Mouse (Mus musculus) megakaryocyte, embryonic 14.5 days (primary cell): ENCODE results near the gene Fam71a.

Experiments used
- FLI1 ChIP-seq: IDR thresholded peaks from 2 replicates; pipeline ENCODE4 v1.6.1; 2012; ENCODE audit warnings: low read length, inconsistent platforms, mixed read lengths
- GATA1 ChIP-seq: IDR thresholded peaks from 3 replicates; pipeline ENCODE4 v1.6.1; 2012; ENCODE audit warnings: mixed read lengths, low read length, inconsistent platforms, borderline replicate concordance

DNA sequence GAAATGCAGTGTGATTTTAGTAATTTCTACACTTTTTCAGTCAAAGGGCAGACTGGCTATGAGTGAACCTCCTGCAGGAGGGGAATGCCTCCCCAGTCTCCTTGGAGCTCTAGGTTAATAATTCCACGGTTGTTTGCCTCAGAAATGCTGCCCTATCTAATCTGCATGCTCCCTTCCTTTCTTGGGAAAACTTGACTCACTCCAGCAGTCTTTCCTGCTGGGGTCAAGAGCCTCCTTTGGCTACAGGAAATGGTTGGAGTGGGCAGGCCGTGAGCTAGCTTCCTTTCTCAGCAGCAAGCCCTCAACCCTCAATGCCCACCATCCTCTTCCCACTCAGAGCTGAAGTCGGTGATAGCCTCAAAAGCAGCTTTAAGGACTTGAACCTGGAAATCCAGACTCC, 10.3 kb downstream of the Fam71a start:
- TF ChIP-seq GATA1 (no peak), FLI1 (no peak)
